Mouse (Mus musculus): ENCODE results near the gene Tbrg1. TPM values are rescaled to one million over a fixed set of nuclear protein-coding genes. Genes with fewer than 3 reads are reported as not detected.

Gene Tbrg1
- polyA plus RNA-seq, 1 experiment from 2014 or later: 197 TPM

DNA sequence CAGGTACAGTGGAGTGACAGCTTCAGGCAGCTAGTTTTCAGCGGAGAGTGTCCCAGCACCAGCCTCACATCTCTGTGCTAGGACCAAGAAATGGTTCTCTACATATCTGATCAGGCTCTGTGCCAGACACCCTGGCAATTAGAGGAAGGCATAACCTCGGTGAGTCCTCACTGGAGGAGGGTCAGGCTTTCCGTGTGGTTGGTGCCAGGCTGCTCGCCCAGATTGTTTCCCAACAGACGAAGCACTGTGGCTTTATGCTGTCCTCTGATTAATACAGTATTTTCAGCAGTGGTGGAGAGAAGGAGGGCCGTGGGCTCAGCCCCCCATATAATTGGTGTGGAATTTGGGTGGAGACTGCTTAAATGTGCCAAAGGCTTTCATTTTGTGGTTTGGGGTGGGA, 12.0 kb upstream of the Tbrg1 start, which contains the start of gene Panx3:
Gene Panx3 (minus strand): TSS at position 121 of the 400 bp plus-strand sequence.
- Histone ChIP-seq H3K27ac (replicated peaks; ENCODE audit: low read depth, low read length) (peak within 1 kb of the TSS; percentile 75), H3K4me3 (ENCODE audit: low read depth, low read length) (peak within 1 kb of the TSS; percentile 5)

DNA sequence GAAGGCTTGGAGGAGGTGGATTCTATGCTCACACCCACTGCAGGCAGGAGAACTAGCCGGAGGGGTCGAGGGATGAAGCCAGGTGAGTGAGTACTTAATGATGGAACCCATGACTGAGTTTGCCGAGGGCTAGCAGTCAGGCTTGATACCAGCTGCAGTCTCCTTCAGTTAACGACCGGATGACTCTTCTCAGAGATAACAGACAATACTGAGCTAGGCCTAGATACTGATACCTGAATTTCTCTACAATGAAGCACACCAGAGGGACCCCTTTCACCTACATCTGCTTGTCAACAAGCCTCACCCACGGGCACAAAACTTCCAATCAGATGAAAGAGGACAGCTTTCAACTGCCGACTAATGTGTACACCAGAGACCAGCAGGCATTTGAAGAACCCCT, 8.9 kb upstream of the Tbrg1 start:
- no peaks in the 10 kb centered on the region for H3K36me3 ChIP-seq (ENCODE audit: control insufficient read depth, insufficient read depth, low read length)
- DNase-seq (ENCODE audit: low spot score) (no peak), ATAC-seq (ENCODE audit: low read depth) (no peak)
- H3K27me3 ChIP-seq (replicated peaks; ENCODE audit: control insufficient read depth, insufficient read depth, low read length): no peaks in the 10 kb centered on the region
- no peak overlapping the region for H3K4me3 ChIP-seq (ENCODE audit: low read depth, low read length)
- H3K27ac ChIP-seq (replicated peaks; ENCODE audit: low read depth, low read length): no peak overlapping the region
- H3K4me2 ChIP-seq (ENCODE audit: low read depth, low read length): no peak overlapping the region
- no peaks in the 10 kb centered on the region for H3K9me3 ChIP-seq (ENCODE audit: control insufficient read depth, low read length)
- 76% methylated on average over 7 of the region's 7 CpGs for WGBS
- H3K4me1 ChIP-seq (ENCODE audit: control insufficient read depth, insufficient read depth, low read length): peaks cover 8% of the 10 kb centered on the region; the same call in 1 of the 2 replicates
- no peak overlapping the region for H3K9ac ChIP-seq (ENCODE audit: low read depth, low read length)

More for the DNA sequence above, 12.0 kb upstream of the Tbrg1 start, which contains the start of gene Panx3:
- Histone ChIP-seq H3K9me3 (ENCODE audit: control insufficient read depth, low read length) (no peaks in the 10 kb centered on the region), H3K4me1 (ENCODE audit: control insufficient read depth, insufficient read depth, low read length) (peaks cover 8% of the 10 kb centered on the region; the same call in 1 of the 2 replicates), H3K4me2 (ENCODE audit: low read depth, low read length) (peak within 1 kb of the TSS; percentile 31), H3K9ac (ENCODE audit: low read depth, low read length) (0 out of 2 replicates have a peak within 1 kb of the TSS, but pooled peaks have one; percentile 5), H3K36me3 (ENCODE audit: control insufficient read depth, insufficient read depth, low read length) (no peaks in the 10 kb centered on the region), H3K27me3 (replicated peaks; ENCODE audit: control insufficient read depth, insufficient read depth, low read length) (no peaks in the 10 kb centered on the region)
- ATAC-seq (ENCODE audit: low read depth) (peak; percentile 88), DNase-seq (ENCODE audit: low spot score) (peak; percentile 77)
- WGBS: 50% methylated on average over 6 of the region's 6 CpGs

DNA sequence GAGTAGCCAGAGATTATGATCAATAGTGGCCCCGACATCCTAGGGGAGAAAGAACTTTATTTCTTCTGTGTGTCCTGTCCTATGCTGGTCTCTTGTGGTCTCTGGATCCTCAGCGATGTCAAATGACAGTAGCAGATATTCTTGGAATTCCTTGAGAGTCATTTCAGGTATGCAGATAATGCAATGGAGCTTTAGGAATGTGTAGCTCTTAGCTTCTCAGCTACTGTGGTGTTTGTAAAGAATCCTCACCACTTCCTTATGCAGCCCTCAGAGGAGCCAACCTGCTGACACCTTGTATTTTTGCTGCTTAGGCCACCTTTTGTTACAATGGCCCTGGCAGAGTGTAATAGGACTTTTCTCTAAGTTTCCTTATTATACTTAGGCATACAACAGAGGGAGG, 7.5 kb upstream of the Tbrg1 start:
- peaks cover 8% of the 10 kb centered on the region; the same call in 1 of the 2 replicates for H3K4me1 ChIP-seq (ENCODE audit: control insufficient read depth, insufficient read depth, low read length)
- no peaks in the 10 kb centered on the region for H3K9me3 ChIP-seq (ENCODE audit: control insufficient read depth, low read length)
- no peak overlapping the region for H3K4me3 ChIP-seq (ENCODE audit: low read depth, low read length)
- H3K36me3 ChIP-seq (ENCODE audit: control insufficient read depth, insufficient read depth, low read length): no peaks in the 10 kb centered on the region
- no peaks in the 10 kb centered on the region for H3K27me3 ChIP-seq (replicated peaks; ENCODE audit: control insufficient read depth, insufficient read depth, low read length)
- H3K27ac ChIP-seq (replicated peaks; ENCODE audit: low read depth, low read length): no peak overlapping the region
- no peak overlapping the region for H3K4me2 ChIP-seq (ENCODE audit: low read depth, low read length)
- no peak overlapping the region for H3K9ac ChIP-seq (ENCODE audit: low read depth, low read length)
- ATAC-seq (ENCODE audit: low read depth): no peak
- no peak for DNase-seq (ENCODE audit: low spot score)
- WGBS: 66% methylated on average over 2 of the region's 2 CpGs

DNA sequence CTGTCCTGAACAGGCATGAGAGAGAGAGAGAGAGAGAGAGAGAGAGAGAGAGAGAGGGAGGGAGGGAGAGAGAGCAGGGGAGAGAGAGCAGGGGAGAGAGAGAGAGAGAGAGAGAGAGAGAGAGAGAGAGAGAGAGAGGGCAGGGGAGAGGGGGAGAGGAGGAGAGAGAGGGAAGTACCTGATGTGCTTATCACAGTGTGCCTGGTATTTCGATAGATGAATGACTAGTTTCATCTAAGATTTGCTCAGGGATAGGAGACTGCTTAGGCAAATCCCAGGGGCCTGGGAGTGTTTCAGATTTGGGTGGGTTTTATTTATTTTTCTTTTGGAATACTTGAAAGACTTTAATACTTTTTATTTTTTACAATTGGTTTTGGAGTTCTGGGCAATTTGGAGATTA, 6.1 kb upstream of the Tbrg1 start:
- WGBS: 50% methylated on average over 1 of the region's 1 CpGs

DNA sequence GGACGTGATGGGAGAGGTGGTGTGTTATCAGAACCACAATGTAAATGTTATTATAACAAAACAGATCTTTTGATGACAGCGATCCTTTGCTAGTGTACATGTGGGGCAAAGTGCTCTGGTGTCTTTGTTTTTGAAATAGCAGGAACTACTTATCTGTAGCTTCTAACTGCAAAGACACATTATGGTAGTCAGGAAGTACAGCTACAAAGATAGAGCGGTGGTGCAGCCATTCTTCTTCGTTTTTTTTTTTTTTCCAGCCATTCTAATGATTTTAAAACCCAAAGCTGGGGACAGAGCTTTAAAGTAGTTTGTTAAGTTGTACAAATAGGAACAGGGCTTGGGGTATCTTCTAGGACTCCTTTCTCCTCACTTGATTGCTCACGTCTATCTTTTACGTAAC, 2.3 kb upstream of the Tbrg1 start:
- WGBS: 79% methylated on average over 6 of the region's 6 CpGs
- H3K27ac ChIP-seq (replicated peaks; ENCODE audit: low read depth, low read length): no peak overlapping the region
- no peak overlapping the region for H3K4me3 ChIP-seq (ENCODE audit: low read depth, low read length)
- H3K36me3 ChIP-seq (ENCODE audit: control insufficient read depth, insufficient read depth, low read length): peaks cover 9% of the 10 kb centered on the region
- H3K9me3 ChIP-seq (ENCODE audit: control insufficient read depth, low read length): no peaks in the 10 kb centered on the region
- ATAC-seq (ENCODE audit: low read depth): no peak
- peaks cover 5% of the 10 kb centered on the region; the same call in 1 of the 2 replicates for H3K4me1 ChIP-seq (ENCODE audit: control insufficient read depth, insufficient read depth, low read length)
- no peak overlapping the region for H3K9ac ChIP-seq (ENCODE audit: low read depth, low read length)
- no peak overlapping the region for H3K4me2 ChIP-seq (ENCODE audit: low read depth, low read length)
- no peaks in the 10 kb centered on the region for H3K27me3 ChIP-seq (replicated peaks; ENCODE audit: control insufficient read depth, insufficient read depth, low read length)
- DNase-seq (ENCODE audit: low spot score): no peak

More for the DNA sequence above, 6.1 kb upstream of the Tbrg1 start:
- Histone ChIP-seq H3K4me2 (ENCODE audit: low read depth, low read length) (no peak overlapping the region), H3K27me3 (replicated peaks; ENCODE audit: control insufficient read depth, insufficient read depth, low read length) (no peaks in the 10 kb centered on the region), H3K9ac (ENCODE audit: low read depth, low read length) (no peak overlapping the region), H3K4me3 (ENCODE audit: low read depth, low read length) (no peak overlapping the region), H3K9me3 (ENCODE audit: control insufficient read depth, low read length) (no peaks in the 10 kb centered on the region), H3K4me1 (ENCODE audit: control insufficient read depth, insufficient read depth, low read length) (peaks cover 8% of the 10 kb centered on the region; the same call in 1 of the 2 replicates), H3K36me3 (ENCODE audit: control insufficient read depth, insufficient read depth, low read length) (no peaks in the 10 kb centered on the region), H3K27ac (replicated peaks; ENCODE audit: low read depth, low read length) (no peak overlapping the region)
- ATAC-seq (ENCODE audit: low read depth): no peak
- no peak for DNase-seq (ENCODE audit: low spot score)

DNA sequence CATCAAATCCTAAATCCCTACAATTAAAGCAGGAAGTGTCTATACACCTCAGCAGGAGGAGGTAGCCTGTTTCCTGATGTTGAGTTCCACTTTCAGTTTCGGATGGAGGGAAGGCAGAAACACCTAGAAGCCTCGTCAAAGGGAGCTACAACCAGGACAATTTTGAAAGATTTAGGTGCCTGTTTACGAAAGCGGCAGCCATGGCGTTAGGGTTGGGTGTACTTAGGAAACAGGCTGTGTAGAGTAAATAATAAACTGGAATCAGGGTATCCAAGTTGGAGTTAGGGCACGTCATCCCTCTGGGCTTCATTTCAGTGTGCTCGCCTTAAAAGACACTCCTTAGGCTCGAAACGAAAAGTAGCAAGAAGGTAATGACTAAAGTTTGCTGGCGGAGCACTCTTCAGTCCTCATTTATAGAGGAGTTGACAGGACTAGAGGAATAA, 652 bp downstream of the Tbrg1 start:
- WGBS: under 1% methylated on average over 10 of the region's 10 CpGs
- Histone ChIP-seq H3K4me2 (ENCODE audit: low read depth, low read length) (peak overlapping the region; percentile 82), H3K4me1 (ENCODE audit: control insufficient read depth, insufficient read depth, low read length) (peaks cover 5% of the 10 kb centered on the region; the same call in 1 of the 2 replicates), H3K36me3 (ENCODE audit: control insufficient read depth, insufficient read depth, low read length) (peaks cover 36% of the 10 kb centered on the region), H3K9me3 (ENCODE audit: control insufficient read depth, low read length) (no peaks in the 10 kb centered on the region), H3K27ac (replicated peaks; ENCODE audit: low read depth, low read length) (peak overlapping the region; percentile 94), H3K4me3 (ENCODE audit: low read depth, low read length) (peak overlapping the region; percentile 78), H3K9ac (ENCODE audit: low read depth, low read length) (peak overlapping the region; percentile 83), H3K27me3 (replicated peaks; ENCODE audit: control insufficient read depth, insufficient read depth, low read length) (no peaks in the 10 kb centered on the region)
- ATAC-seq (ENCODE audit: low read depth): 0 out of 2 replicates have a peak, but pooled peaks have one; percentile 7
- no peak for DNase-seq (ENCODE audit: low spot score)

DNA sequence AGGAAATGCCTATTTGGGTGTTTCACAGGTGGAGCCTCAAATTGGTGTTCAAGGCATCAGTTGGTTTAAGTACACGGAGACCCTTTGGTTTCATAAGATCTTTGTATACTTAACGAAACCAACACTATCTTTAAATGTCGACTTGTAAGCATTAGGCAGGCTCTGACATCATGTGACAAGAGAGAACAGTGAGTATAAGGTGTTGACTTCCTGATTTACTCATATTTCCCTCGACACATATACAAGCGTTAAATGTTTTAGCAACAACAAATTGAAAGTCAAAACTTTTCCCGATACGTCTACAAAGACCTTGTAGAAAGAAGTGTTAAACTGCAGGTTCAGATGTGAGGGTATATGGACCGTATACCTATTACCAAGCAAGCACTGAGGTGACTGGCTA, 1.2 kb downstream of the Tbrg1 start:
- peak overlapping the region; percentile 82 for H3K4me2 ChIP-seq (ENCODE audit: low read depth, low read length)
- H3K4me3 ChIP-seq (ENCODE audit: low read depth, low read length): peak overlapping the region; percentile 78
- H3K36me3 ChIP-seq (ENCODE audit: control insufficient read depth, insufficient read depth, low read length): peaks cover 41% of the 10 kb centered on the region
- ATAC-seq (ENCODE audit: low read depth) (no peak), DNase-seq (ENCODE audit: low spot score) (no peak)
- WGBS: 58% methylated on average over 8 of the region's 8 CpGs
- H3K9ac ChIP-seq (ENCODE audit: low read depth, low read length): peak overlapping the region; percentile 83
- H3K27ac ChIP-seq (replicated peaks; ENCODE audit: low read depth, low read length): peak overlapping the region; percentile 94; the same call in 1 of the 2 replicates
- no peaks in the 10 kb centered on the region for H3K9me3 ChIP-seq (ENCODE audit: control insufficient read depth, low read length)
- peaks cover 5% of the 10 kb centered on the region; the same call in 1 of the 2 replicates for H3K4me1 ChIP-seq (ENCODE audit: control insufficient read depth, insufficient read depth, low read length)
- no peaks in the 10 kb centered on the region for H3K27me3 ChIP-seq (replicated peaks; ENCODE audit: control insufficient read depth, insufficient read depth, low read length)

DNA sequence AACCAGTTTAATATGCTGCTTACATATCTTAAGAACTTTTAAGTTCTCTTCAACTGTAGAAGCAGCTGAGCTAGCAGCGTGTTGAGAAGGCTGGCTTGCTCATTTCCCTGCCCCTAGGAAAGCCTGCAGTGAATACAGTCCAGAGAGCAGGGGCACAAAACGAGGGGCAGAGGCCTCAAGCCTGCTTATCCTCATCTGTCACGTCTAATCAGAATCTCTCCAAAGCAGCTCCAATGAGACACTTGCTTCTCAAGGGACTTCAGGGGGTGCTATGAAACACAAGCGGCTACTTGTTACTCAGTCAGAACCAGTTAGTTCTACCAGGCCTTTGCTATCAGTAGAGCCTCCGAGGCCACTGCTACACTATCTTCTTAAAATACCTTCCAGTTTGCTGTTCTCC, 3.3 kb downstream of the Tbrg1 start:
- Histone ChIP-seq H3K9me3 (ENCODE audit: control insufficient read depth, low read length) (no peaks in the 10 kb centered on the region), H3K27ac (replicated peaks; ENCODE audit: low read depth, low read length) (no peak overlapping the region), H3K4me1 (ENCODE audit: control insufficient read depth, insufficient read depth, low read length) (peaks cover 5% of the 10 kb centered on the region; the same call in 1 of the 2 replicates), H3K4me3 (ENCODE audit: low read depth, low read length) (no peak overlapping the region), H3K27me3 (replicated peaks; ENCODE audit: control insufficient read depth, insufficient read depth, low read length) (no peaks in the 10 kb centered on the region), H3K9ac (ENCODE audit: low read depth, low read length) (no peak overlapping the region), H3K36me3 (ENCODE audit: control insufficient read depth, insufficient read depth, low read length) (peaks cover 63% of the 10 kb centered on the region), H3K4me2 (ENCODE audit: low read depth, low read length) (no peak overlapping the region)
- WGBS: 81% methylated on average over 5 of the region's 5 CpGs
- no peak for DNase-seq (ENCODE audit: low spot score)
- no peak for ATAC-seq (ENCODE audit: low read depth)

DNA sequence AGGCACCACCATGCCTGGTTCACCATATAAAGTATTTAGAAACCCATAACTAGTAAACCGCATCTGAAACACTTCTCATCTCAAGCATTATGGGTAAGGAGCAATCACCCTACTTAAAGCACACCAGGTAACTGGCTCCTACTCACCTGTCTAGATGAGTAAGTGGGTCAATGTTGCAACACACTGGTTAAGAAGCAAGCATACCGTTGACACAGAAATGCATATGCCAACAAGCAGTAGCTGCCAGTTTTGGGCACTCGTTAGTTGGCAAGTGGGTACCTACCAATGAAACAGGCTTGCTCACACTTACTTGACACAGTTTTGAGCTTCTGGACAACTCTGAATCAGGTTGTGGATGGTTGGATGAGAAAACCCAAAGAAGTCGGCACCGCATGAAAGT, 6.5 kb downstream of the Tbrg1 start:
- ATAC-seq (ENCODE audit: low read depth) (no peak), DNase-seq (ENCODE audit: low spot score) (no peak)
- no peaks in the 10 kb centered on the region for H3K9me3 ChIP-seq (ENCODE audit: control insufficient read depth, low read length)
- peaks cover 5% of the 10 kb centered on the region; the same call in 1 of the 2 replicates for H3K4me1 ChIP-seq (ENCODE audit: control insufficient read depth, insufficient read depth, low read length)
- 96% methylated on average over 5 of the region's 5 CpGs for WGBS
- no peak overlapping the region for H3K27ac ChIP-seq (replicated peaks; ENCODE audit: low read depth, low read length)
- no peak overlapping the region for H3K4me2 ChIP-seq (ENCODE audit: low read depth, low read length)
- H3K36me3 ChIP-seq (ENCODE audit: control insufficient read depth, insufficient read depth, low read length): peaks cover 82% of the 10 kb centered on the region
- H3K9ac ChIP-seq (ENCODE audit: low read depth, low read length): no peak overlapping the region
- H3K4me3 ChIP-seq (ENCODE audit: low read depth, low read length): no peak overlapping the region
- no peaks in the 10 kb centered on the region for H3K27me3 ChIP-seq (replicated peaks; ENCODE audit: control insufficient read depth, insufficient read depth, low read length)

All from embryonic facial prominence, embryonic 14.5 days (tissue).